Mouse (Mus musculus): ENCODE data around the gene Styk1.

The Styk1 gene

GRCm38 (mm10) chr6:131369866-131370616 lies 16.6 kb upstream of the Styk1 start:
- no peak for DNase-seq (ENCODE audit: low spot score in 2 of 2)

GRCm38 (mm10) chr6:131367101-131367500 lies 13.7 kb upstream of the Styk1 start:
- DNase-seq (ENCODE audit: low spot score in 2 of 2): peak in 1 of 2 experiments; percentile 30

- DNase-seq (ENCODE audit: low spot score in 2 of 2): no peak
These were observed 11.0 kb upstream of the Styk1 start for GRCm38 (mm10) chr6:131364353-131364752.

- no peak for DNase-seq (ENCODE audit: low spot score in 2 of 2)
These were observed 9.8 kb upstream of the Styk1 start for GRCm38 (mm10) chr6:131362987-131363765.

- no peak for DNase-seq (ENCODE audit: low spot score in 2 of 2)
These were observed 7.3 kb upstream of the Styk1 start for GRCm38 (mm10) chr6:131360693-131361092.

- no peak for DNase-seq (ENCODE audit: low spot score in 2 of 2)
These were observed 6.1 kb upstream of the Styk1 start for GRCm38 (mm10) chr6:131359543-131359942.

- DNase-seq (ENCODE audit: low spot score in 2 of 2): no peak
These were observed 1.5 kb upstream of the Styk1 start for GRCm38 (mm10) chr6:131354913-131355312.

- no peak for DNase-seq (ENCODE audit: low spot score in 2 of 2)
These were observed 6.4 kb downstream of the Styk1 start for GRCm38 (mm10) chr6:131347026-131347425.

GRCm38 (mm10) chr6:131344346-131344745 lies 9.1 kb downstream of the Styk1 start:
- DNase-seq (ENCODE audit: low spot score in 2 of 2): no peak

GRCm38 (mm10) chr6:131340082-131340481 lies 13.3 kb downstream of the Styk1 start:
- no peak for DNase-seq (ENCODE audit: low spot score in 2 of 2)

- no peak for DNase-seq (ENCODE audit: low spot score in 2 of 2)
These were observed 14.1 kb downstream of the Styk1 start for GRCm38 (mm10) chr6:131339309-131339708.

- no peak for DNase-seq (ENCODE audit: low spot score in 2 of 2)
These were observed 14.6 kb downstream of the Styk1 start for GRCm38 (mm10) chr6:131338787-131339186.

GRCm38 (mm10) chr6:131327076-131327475 lies 26.3 kb downstream of the Styk1 start:
- no peak for DNase-seq (ENCODE audit: low spot score in 2 of 2)

- DNase-seq (ENCODE audit: low spot score in 2 of 2): no peak
These were observed 31.4 kb downstream of the Styk1 start for GRCm38 (mm10) chr6:131321854-131322639.

- DNase-seq (ENCODE audit: low spot score in 2 of 2): no peak
These were observed 37.0 kb downstream of the Styk1 start for GRCm38 (mm10) chr6:131316155-131317101.

GRCm38 (mm10) chr6:131308031-131308430 lies 45.4 kb downstream of the Styk1 start:
- DNase-seq (ENCODE audit: low spot score in 2 of 2): no peak

- DNase-seq (ENCODE audit: low spot score in 2 of 2): no peak
These were observed 48.6 kb downstream of the Styk1 start for GRCm38 (mm10) chr6:131304776-131305175.

- DNase-seq (ENCODE audit: low spot score in 2 of 2): no peak
These were observed 54.9 kb downstream of the Styk1 start for GRCm38 (mm10) chr6:131298531-131298930.

- no peak for DNase-seq (ENCODE audit: low spot score in 2 of 2)
These were observed 58.8 kb downstream of the Styk1 start for GRCm38 (mm10) chr6:131294435-131295112.

GRCm38 (mm10) chr6:131293916-131294315 lies 59.5 kb downstream of the Styk1 start:
- no peak for DNase-seq (ENCODE audit: low spot score in 2 of 2)

Measured in right cerebral cortex, postnatal 36 days (tissue).